Mouse (Mus musculus) CD4-positive, CD25-positive, alpha-beta regulatory T cell, adult 2 months (primary cell): ENCODE results near the gene Zranb3.
"Not testable (repeated sequence)": the region's sequence is repeated elsewhere in the genome, so short reads cannot be mapped to it uniquely, and the experiment has no call there.

Source experiments
- DNase-seq: peaks from one replicate; pipeline ENCODE4 v3.0.0-alpha.2; 2012; ENCODE audit warnings: low read depth, low spot score

Zranb3 gene

DNA sequence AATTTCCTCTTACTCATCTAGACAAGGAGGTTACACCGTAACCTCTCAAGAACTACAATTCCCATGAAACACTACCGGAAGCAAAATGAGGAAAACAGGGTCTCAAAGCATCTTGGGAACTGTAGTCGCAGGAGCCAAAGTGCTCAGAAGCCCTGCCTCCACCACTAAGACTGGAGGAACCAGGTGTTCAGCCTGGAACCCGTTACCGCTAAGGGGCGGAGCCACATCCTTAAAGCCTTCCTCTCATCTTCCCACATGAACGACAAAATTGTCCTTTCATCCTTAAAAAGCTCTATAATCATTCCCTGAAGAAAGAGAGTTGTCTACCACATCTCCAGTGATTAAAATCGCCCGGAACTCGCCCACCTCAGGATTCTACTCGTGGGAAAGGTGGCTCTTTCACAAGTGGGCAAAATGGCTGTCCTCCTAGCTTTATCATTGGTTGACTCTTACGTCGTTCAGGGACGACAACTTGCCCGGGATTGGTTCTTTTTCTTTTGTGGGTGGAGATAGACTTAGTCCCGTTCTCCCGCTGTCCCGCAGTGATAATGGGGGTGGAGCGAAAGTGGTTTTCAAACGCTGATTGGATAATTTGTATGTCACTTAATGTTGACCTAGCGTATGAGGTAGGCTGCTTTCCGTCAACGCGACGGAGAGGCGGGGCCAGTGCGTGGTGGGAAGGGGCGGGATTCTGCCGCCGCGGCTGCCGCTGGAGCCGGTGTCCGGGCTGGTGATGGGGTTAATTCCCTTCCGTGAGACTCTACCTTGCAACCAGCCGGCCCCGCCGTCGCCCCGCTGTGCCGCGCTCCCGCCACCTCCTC is at the start of gene Zranb3, which contains the start of gene R3hdm1:
Gene Zranb3 (minus strand): TSS at position 407 of the 821 bp plus-strand sequence.
Gene R3hdm1 (plus strand): TSS at position 661 of the 821 bp plus-strand sequence.
- DNase-seq = peak; percentile 98

DNA sequence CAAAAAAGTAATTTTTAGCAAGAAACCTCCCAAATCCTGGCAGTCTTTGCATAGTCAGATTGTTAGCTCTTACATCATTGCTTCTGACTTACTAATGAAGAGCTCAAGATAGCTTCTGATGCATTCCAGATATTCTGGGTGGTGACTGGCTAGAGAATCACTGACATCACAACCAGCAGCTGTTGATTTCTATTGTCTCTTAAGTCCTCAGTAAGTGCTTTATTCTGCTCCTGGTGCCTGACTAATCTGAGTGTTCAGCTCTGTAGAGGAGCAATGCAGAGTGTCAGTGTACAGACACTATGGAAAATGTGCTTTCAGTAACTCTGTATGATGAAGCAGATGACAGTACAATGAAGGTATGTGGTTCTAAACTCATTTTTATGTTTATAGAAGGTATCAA is 38.9 kb upstream of the Zranb3 start:
- no peak for DNase-seq

DNA sequence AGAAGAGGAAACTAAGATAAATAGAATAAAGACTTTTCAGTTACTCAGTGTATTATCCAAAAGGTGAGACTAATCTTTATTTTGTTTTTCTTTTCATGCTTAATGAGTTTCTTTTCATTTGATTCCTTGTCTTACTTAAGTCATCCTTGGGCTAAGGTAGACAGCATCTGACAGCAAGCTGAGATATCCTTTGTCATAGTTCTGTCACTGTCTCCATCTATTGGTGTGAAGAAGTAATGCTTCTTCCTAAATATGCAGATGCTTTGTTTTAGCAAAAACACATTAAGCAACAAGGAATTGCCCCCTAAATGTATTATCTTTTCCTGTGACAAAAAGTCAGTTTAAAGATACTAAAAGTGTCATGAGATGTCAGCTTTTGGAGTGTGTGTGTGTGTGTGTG is 38.2 kb upstream of the Zranb3 start:
- DNase-seq = peak; percentile 41

DNA sequence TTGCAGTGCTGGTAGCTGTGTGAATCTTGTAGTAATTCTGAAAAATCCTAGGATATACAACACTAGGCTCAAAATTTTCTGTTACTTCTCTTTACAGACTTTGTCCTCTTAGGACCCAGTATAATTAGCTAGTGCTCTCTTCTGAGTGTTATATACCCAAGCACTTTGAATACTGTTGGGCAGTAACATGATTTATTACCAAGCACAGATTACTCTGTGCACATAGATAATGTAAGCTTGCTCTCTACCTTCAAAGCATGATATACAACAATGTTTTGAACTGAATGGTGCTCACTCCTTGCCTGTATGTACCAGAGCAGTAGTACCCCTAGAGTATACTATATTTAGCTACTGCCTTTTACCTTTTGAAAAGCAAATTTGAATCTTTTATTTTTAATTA is 33.4 kb upstream of the Zranb3 start:
- not testable (repeated sequence) for DNase-seq

DNA sequence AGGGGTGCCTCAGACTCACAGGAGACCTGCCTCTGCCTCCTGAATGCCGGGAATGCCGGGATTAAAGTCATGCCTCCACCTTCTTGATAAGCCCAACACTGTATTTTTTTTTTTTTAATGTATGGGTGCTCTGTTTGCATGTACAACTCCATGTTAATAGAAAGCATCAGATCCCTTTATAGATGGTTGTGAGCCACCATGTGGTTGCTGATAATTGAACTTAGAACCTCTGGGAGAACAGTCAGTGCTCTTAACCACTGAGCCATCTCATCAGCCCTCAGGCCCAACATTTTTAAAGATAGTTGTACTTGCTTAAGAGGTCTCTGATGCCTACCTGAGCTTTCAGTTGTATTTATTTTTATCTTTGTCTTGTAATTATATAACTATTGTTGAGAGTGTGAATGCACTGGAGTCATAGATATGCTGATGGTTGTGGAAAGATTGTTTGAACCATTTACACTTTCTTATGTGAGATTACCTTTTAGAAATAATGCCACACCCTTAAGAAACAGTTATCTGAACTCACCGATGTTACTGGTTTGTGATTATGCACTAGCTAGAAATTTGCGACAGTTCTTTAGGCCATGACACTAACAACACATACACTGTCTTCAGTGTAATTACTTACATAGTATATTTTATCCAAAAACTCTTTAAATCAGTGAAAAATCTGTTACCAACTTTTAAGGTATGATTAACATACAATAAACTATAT is 18.2 kb upstream of the Zranb3 start:
- no peak for DNase-seq

DNA sequence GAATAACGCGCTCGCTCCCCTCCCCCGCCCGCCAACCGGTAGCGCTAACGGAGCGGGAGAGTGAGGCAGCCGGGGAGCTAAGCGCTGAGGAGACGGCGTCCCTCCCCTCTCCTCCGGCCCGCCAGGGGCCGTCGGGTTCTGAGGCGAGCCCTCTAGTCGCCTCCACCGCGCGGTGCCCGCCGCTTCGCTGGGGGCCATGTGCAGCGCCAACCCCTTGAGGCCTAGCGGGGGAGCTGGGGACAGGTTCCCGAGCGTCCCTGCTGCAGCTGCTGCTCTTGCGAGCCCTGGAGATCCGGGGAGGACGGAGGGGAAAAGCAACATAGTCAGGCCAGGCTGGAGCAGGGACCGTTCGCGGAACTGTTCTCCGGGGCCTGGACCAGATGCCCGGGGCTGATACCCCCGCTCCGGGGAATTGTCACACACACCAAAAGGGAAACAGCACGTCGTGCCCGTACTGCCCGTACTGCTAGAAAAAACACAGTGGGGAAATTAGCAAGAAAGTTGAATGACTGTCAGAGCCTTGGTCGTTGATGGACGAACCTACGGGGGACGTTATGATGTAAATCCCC is 757 bp upstream of the Zranb3 start:
- DNase-seq = no peak

DNA sequence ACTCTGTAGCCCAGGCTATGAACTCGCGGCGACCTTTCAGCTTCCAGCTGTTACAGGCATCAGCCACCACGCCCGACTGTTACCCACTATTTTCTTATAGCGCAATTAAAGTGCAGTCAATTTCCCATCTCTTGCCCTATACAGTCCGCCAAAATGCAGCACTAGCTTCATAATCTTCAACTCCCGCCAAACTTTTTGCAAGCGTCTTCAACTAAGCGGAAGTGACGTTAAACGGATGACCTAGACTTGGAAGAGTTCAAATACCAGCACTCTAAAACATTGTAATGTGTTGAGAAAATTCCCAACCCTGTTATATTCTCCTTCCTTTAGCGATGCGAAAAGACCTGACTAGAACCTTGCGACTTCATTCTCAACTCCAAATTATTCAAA is 601 bp downstream of the Zranb3 start:
- no peak for DNase-seq

DNA sequence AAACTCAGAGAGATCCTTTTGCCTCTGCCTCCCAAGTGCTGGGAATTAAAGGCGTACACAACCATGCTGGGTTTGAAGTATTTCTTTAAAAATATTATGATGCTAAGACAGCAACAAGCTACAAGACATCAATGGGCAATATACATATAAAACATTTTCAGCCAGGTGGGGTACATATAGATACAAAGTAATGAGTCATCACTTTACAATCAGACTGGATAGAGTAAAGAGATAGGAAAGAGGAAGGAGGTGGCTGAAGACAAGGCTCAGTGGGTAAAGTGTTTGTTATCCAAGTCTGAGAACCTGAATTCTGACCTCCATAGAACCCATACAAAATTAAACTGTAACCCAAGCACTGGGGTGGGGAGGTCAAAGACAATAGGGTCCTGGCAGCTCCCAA is 4.5 kb downstream of the Zranb3 start:
- DNase-seq = no peak

DNA sequence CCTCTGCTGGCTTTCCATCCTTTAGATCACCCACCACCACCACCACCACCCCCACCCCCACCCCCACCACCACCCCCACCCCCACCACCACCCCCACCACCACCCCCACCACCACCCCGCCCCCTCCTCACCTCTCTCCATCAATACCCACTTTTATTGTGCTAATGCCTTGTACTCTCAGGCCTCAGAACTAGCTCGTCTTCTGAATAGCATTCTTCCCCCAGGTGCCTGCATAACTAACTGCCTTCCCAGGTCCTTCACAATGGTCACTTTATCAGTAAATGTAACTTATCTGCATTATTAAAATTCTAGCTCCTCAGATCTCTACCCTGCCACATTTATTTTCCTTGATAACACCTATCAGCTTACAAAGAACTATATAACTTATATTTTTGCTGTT is 8.2 kb downstream of the Zranb3 start:
- DNase-seq = no peak

DNA sequence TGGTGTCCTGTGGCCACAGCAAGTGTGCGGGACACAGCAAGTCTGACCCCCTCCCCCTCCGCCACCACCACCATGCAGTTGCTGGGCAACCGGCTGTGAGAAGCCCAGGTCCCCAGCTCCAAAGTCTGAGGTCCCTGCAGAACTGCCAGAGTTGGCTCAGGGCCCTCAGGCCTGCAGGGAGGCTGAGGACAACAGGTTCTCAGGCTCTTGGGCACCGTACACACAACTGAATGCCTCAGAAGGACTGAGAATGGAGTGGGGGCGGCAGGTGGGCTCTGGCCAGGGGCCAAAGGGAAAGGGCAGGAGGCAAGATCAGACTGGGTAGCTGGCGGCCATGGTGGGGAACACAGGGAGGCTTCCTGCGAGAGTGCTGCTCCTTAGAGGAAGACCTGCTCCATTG is 20.0 kb downstream of the Zranb3 start:
- no peak for DNase-seq

DNA sequence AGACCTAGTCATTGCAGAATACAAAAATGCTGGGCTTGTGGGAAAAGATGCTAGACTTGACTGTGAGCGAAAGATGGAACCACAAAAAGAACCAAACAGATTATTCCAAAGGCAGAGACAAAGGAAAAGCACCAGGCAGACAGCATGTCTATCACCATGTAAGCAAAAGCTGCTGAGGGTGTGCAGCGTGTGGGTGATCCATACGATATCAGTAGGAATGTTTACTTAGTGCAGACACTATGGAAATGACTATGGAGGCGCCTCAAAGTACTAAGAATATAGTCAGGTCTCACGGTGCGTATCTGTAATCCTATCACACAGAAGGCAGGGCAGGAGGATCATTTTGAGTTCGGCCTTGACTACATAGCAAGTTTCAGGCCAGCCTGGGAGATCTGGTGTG is 21.0 kb downstream of the Zranb3 start:
- no peak for DNase-seq

DNA sequence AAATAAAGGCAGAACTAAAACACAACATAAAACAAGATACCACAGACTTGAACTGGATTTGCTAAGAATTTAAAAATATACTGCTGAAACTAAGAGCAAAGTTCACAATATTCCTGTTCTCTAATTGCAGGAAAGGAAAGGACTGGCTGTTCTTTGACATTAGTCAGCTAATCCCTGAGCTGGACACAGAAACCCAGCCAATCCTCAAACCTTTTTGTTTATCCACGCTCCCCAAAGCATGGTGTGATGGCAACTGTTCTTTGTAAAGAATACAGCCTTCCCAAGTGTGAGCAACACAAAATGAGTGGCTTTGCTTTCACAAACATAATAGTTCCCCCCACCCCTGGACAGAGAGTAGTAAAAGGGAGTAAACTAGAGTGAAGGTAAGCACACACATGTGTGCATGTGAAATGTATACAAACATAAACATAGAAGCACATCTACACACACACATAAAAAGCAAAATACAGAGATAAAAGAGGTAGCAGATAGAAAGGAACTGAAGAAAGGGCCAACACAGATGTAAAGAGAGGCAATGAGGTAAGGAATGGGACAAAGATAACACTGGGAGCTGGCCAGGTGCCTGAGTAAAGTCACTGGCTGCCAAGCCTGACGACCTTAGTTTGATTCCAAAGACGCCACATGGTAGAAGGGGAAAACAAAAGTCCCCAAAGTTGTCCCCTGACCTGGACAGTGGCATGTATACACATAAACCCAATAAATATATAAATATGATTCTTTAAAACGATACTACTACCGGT is 21.7 kb downstream of the Zranb3 start:
- DNase-seq = no peak

DNA sequence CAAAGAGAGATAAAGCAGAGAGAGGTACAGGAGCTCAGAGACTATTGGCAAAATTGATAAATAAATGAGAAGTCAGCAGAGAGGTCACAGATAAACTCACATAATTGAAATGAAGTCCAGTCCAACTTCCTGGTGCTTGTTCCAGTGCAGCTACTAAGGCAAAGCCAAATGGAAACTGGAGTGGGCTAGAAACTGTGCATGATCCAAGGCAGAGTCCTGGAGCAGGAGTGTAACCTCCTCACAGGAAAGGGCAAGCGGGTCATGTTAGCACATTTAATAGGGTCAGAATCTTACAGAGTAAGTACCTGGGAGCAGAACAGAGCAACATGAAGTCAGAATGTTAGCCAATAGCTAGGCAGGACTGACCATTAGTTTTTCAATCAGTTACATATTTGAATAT is 24.2 kb downstream of the Zranb3 start:
- DNase-seq = no peak

DNA sequence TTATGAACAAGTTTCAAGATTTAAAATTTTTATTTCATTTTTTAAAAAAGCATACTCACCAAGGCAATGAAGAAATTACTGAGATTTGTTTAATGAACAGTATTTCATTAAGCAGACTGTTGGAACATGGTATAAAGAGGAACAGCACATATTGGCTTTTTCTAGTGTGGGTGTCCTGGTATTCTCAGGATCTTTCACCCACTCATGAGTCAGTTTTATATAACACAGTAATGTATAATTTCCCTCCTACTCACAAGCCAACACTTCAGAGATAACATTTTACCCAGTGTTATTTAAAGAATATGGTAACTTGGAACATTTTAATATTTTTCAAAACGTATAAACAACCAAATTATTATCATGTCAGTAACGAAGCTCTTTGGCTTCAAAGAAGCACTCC is 25.1 kb downstream of the Zranb3 start:
- no peak for DNase-seq

DNA sequence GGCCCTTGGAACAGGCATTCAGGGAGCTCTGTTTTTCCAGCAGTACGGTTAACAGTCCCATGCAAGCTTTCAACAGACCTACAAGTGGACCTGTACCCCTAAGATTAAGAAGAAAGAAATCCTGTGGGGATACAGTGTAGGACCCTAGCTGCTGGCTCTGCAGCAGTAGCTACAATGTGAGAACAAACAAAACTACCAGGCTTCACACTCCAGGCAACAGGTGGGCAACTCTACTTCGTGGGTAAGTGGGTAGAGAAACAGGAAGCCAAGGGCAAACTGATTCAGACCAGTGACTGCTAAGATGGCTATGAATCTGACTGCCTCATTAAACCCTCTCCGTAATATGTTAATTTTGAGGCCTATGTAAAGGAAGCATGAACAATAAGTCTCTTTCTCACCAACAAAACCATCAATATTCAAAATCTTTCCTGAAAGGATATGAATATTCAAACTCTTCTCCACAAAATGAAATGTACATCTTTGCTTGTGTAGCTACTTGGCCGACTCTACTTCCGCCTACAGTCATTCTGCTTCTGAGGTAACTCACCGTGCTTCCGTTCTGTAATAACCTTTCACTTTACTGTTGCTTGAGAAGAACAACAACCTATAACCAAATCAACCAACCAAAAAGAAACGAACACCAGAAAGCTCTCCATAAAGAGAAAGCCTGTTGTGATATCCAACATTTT is 25.9 kb downstream of the Zranb3 start:
- DNase-seq = peak; percentile 45

DNA sequence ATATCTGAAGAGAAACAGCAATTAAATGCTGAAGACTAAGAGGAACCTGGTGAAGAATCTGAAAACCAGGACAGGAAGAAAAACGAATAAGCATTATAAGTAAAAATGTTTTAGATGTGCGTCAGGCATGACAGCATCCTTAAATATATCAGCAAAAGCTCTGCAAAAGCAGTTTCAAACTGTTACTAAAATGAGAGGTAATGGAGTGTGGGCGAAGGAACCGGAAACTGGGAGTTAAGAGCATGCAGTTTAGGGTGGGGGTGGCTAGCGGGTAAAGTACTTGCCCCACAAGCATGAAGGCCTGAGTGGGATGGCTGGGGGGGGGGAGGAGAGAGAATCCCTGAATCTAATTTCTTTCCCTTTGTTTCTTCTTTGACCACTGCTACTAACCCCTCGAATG is 29.8 kb downstream of the Zranb3 start:
- DNase-seq = no peak

DNA sequence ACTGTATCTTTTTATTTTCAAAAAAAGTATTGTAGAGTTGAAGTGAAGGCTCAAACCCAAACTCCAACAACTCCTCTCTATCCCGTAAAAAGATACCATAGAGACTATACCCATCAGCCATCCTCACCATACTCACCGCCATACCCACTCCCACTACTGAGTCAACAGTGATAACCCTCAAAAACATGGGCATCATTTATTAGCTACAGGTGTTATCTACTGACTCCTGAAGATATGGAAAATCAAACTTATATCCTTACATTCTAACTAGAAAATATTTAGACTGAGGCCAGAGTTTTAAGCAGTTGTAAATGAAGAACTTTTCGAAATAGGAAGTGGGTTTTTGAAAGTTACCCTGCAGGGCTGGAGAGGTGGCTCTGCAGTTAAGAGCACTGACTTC is 32.8 kb downstream of the Zranb3 start:
- no peak for DNase-seq

DNA sequence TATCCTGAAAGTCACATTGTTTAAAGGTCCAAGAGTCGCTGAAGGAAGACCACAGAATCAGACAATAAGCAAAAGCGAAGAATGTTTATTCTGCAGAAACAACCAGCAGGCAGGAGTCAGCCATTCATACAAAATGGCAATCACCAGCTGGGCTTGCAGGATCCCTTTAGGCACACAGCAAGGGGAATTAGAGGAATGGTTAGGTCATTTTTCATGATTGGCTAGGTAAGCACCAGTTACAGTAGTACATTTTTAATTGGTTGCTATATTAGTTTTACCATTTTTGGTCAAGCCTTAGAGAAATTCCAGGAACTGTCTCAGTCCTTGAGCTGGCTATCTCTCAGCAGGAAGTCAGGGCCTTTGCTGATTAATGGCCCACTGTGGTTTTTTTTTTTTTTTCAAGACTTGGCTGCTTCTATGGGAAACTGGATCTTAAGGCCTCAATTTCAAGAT is 33.9 kb downstream of the Zranb3 start:
- no peak for DNase-seq

DNA sequence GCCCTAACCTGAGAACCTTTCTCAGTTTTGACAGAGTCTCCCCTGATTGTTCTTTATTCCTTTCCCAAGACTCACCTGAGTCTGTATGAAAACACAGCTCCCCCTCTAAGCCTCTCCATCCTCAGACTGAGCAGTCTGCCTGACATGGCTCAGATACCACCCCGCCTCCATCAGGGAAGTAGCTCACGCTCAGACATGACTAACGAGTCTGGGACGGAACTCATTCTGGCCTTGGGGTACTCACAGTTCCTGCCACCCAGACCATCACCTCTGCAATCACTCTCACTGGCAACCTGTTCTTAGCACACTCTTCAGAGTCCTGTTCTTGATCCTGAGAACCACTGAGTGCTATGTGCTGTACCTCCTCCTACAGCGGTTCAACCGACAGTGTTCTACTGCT is 38.1 kb downstream of the Zranb3 start:
- DNase-seq = no peak

DNA sequence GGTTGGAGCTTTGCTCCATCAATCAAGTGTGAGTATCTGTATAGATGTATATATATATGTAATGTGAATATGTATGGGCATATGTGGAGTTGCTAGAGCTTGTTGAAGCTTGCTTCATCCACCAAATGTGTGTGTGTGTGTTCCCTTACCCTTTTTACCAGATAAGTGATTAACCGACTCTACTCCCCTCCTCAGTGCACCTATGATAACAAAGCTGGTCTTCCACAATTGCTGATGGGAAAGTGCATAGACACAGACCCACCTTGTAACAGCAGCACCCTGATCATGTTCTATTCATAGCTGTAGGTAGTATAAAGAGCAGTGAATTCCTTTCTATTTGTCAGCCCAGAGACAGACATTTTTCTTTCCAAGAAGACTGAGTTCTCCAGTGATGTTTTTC is 40.7 kb downstream of the Zranb3 start:
- no peak for DNase-seq

DNA sequence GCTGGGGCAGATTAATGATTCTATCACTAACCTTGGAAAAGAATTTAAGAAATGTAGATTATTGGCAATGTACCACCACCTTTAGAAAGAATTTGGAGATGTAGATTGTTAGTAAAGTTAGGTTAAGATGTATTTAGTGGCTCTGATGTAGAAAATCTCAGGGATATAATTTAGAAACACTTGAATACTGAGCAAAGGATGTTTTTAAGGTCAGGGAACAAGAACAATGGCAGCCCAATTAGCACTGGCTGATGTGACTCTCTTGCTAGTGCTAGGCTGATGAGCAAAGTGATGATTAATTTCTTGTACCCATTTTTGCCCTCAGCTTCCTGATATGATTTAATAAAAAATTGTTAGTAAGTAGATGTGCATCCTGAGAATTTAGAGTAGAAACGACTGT is 41.4 kb downstream of the Zranb3 start:
- DNase-seq = no peak
